Comparison of ENCODE assay signal across 8 mouse cellular contexts in the genomic region with DNA sequence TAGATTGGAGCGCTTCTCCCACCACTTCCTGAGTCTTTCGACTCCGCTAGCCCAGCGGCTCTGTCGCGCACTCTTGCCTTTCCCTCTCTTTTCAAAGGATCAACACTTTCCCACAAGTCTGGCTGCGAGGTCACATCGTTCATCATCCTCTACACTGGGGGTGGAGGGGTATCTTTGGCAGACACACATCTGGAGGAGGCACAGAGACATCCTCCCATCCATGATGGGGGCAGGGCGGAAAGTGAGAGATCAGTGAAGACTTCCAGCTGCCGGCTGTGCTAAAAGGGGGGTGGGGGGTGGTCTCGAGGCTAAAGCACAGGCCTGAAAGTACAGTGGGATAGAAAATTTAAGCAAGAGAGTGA. TPM values are rescaled to one million over a fixed set of nuclear protein-coding genes. Genes with fewer than 3 reads are reported as not detected.
DNase-seq lines count a peak whose midpoint lies in the region; ATAC-seq and TF ChIP-seq lines count a peak whose summit lies in the region.

No protein-coding gene starts in this region.

- peak overlapping the region; percentile 91 for H3K27ac ChIP-seq in embryonic facial prominence, embryonic 14.5 days (replicated peaks; ENCODE audit: low read depth, low read length)
- peak overlapping the region; percentile 79 for H3K27ac ChIP-seq in lung, postnatal 0 days (ENCODE audit: low read length)
- H3K27ac ChIP-seq in stomach, embryonic 15.5 days = peak overlapping the region; percentile 95

- WGBS in embryonic facial prominence, embryonic 14.5 days = under 1% methylated on average over 11 of the region's 11 CpGs
- 0% methylated on average over 11 of the region's 11 CpGs for WGBS in lung, postnatal 0 days
- 0% methylated on average over 11 of the region's 11 CpGs for WGBS in stomach, embryonic 15.5 days

- H3K27me3 ChIP-seq in embryonic facial prominence, embryonic 14.5 days (replicated peaks; ENCODE audit: control insufficient read depth, insufficient read depth, low read length) = no peaks in the 10 kb centered on the region
- H3K27me3 ChIP-seq in lung, postnatal 0 days (replicated peaks; ENCODE audit: insufficient read depth, low read length) = no peaks in the 10 kb centered on the region
- H3K27me3 ChIP-seq in stomach, embryonic 15.5 days (replicated peaks) = no peaks in the 10 kb centered on the region

- peaks cover 32% of the 10 kb centered on the region for H3K4me1 ChIP-seq in embryonic facial prominence, embryonic 14.5 days (ENCODE audit: control insufficient read depth, insufficient read depth, low read length)
- peaks cover 16% of the 10 kb centered on the region for H3K4me1 ChIP-seq in lung, postnatal 0 days (ENCODE audit: insufficient read depth, low read depth, low read length)
- H3K4me1 ChIP-seq in stomach, embryonic 15.5 days = peaks cover 26% of the 10 kb centered on the region

- peak overlapping the region; percentile 65 for H3K9ac ChIP-seq in embryonic facial prominence, embryonic 14.5 days (ENCODE audit: low read depth, low read length)
- H3K9ac ChIP-seq in lung, postnatal 0 days (replicated peaks; ENCODE audit: low read depth) = peak overlapping the region; percentile 36
- H3K9ac ChIP-seq in stomach, embryonic 15.5 days = peak overlapping the region; percentile 14; the same call in 1 of the 2 replicates

- 0 out of 2 replicates have a peak, but pooled peaks have one; percentile 9 for TF ChIP-seq EP300 in lung, postnatal 0 days (IDR thresholded peaks at IDR 0.05)

- peaks cover 9% of the 10 kb centered on the region for H3K36me3 ChIP-seq in embryonic facial prominence, embryonic 14.5 days (ENCODE audit: control insufficient read depth, insufficient read depth, low read length)
- no peaks in the 10 kb centered on the region for H3K36me3 ChIP-seq in lung, postnatal 0 days (ENCODE audit: insufficient read depth, low read length)
- H3K36me3 ChIP-seq in stomach, embryonic 15.5 days = peaks cover 7% of the 10 kb centered on the region; the same call in 1 of the 2 replicates

- H3K9me3 ChIP-seq in embryonic facial prominence, embryonic 14.5 days (ENCODE audit: control insufficient read depth, low read length) = no peaks in the 10 kb centered on the region
- no peaks in the 10 kb centered on the region for H3K9me3 ChIP-seq in lung, postnatal 0 days (ENCODE audit: low read length)
- H3K9me3 ChIP-seq in stomach, embryonic 15.5 days = no peaks in the 10 kb centered on the region

- ATAC-seq in embryonic facial prominence, embryonic 14.5 days (ENCODE audit: low read depth) = peak; percentile 3; the same call in 1 of the 2 replicates
- peak; percentile 17 for ATAC-seq in inflammation-experienced regulatory T-cells, adult 6 months
- ATAC-seq in lung, postnatal 0 days = peak; percentile 6
- ATAC-seq in stomach, embryonic 15.5 days (ENCODE audit: insufficient read depth, low FRiP score, low read depth) = peak; percentile 15; the same call in 1 of the 2 replicates

- TF ChIP-seq CTCF in lung, postnatal 0 days (IDR thresholded peaks at IDR 0.05) = no peak

- DNase-seq in adrenal gland, postnatal 25 days = peak; percentile 27
- no peak for DNase-seq in adrenal gland, adult 2 months
- DNase-seq in CD4-positive, CD25-positive, alpha-beta regulatory T cell, adult 2 months (ENCODE audit: low read depth, low spot score) = peak; percentile 63
- DNase-seq in embryonic facial prominence, embryonic 14.5 days (ENCODE audit: low spot score) = peak; percentile 70
- DNase-seq in lung, postnatal 0 days (ENCODE audit: low spot score) = no peak
- DNase-seq in right cerebral cortex, postnatal 25 days = no peak

- H3K4me3 ChIP-seq in embryonic facial prominence, embryonic 14.5 days (ENCODE audit: low read depth, low read length) = peak overlapping the region; percentile 91
- H3K4me3 ChIP-seq in lung, postnatal 0 days (ENCODE audit: low read depth, low read length) = peak overlapping the region; percentile 95
- H3K4me3 ChIP-seq in stomach, embryonic 15.5 days (replicated peaks) = peak overlapping the region; percentile 96

- peak overlapping the region; percentile 75 for H3K4me2 ChIP-seq in embryonic facial prominence, embryonic 14.5 days (ENCODE audit: low read depth, low read length)
- H3K4me2 ChIP-seq in lung, postnatal 0 days (replicated peaks; ENCODE audit: low read depth, low read length) = peak overlapping the region; percentile 94
- H3K4me2 ChIP-seq in stomach, embryonic 15.5 days = peak overlapping the region; percentile 70

RNA-seq across cellular contexts. Expression of a gene that starts 0.6 kb away (rescaled TPM):
- total RNA-seq in adrenal gland, postnatal 25 days (2021) = 37.1 and 47.1 TPM in 2 replicates
- 10 to 100 TPM; 35.6 to 45.2 TPM for total RNA-seq in adrenal gland, adult 2 months (2021)
- polyA plus RNA-seq in adrenal gland, adult 2 months (2012; rRNA removed) = 178 and 199 TPM in 2 replicates
- polyA plus RNA-seq in embryonic facial prominence, embryonic 14.5 days (2014; fragmentation: Nextera tagmentation; extraction: Ambion mirVana) = 10.5 and 14.0 TPM in 2 replicates
- polyA plus RNA-seq in inflammation-experienced regulatory T-cells, adult 6 months (2017; shearing (Covaris generic)) = 10 to 100 TPM in 1 of 3 experiments, 1 to 10 TPM in 2; 4.8 to 15.7 (median 7.7) TPM
- 5.1 and 5.6 TPM in 2 replicates for polyA plus RNA-seq in lung, postnatal 0 days (2015; fragmentation: Nextera tagmentation; extraction: Ambion mirVana)
- polyA plus RNA-seq in stomach, embryonic 15.5 days (2015; fragmentation: Nextera tagmentation; extraction: Ambion mirVana) = 8.7 and 9.4 TPM in 2 replicates

RNA-seq across cellular contexts. Expression of a gene that starts 10.4 kb away (rescaled TPM):
- total RNA-seq in adrenal gland, postnatal 25 days (2021) = 21.1 and 32.5 TPM in 2 replicates
- total RNA-seq in adrenal gland, adult 2 months (2021) = 10 to 100 TPM; 20.0 to 23.1 TPM
- polyA plus RNA-seq in adrenal gland, adult 2 months (2012; rRNA removed) = 42.3 and 48.0 TPM in 2 replicates
- polyA plus RNA-seq in embryonic facial prominence, embryonic 14.5 days (2014; fragmentation: Nextera tagmentation; extraction: Ambion mirVana) = 5.5 and 6.0 TPM in 2 replicates
- polyA plus RNA-seq in inflammation-experienced regulatory T-cells, adult 6 months (2017; shearing (Covaris generic)) = 1 to 10 TPM in 2 of 3 experiments, under 1 TPM in 1; 0.78 to 7.5 (median 3.1) TPM
- polyA plus RNA-seq in lung, postnatal 0 days (2015; fragmentation: Nextera tagmentation; extraction: Ambion mirVana) = 3.5 and 3.8 TPM in 2 replicates
- polyA plus RNA-seq in stomach, embryonic 15.5 days (2015; fragmentation: Nextera tagmentation; extraction: Ambion mirVana) = 3.2 and 4.6 TPM in 2 replicates

Comparison
In these comparisons a context has a peak if more than half of its experiments do, and no peak if none do; other contexts are left out.
1. DNase-seq: peak in adrenal gland, postnatal 25 days (single experiment), CD4-positive, CD25-positive, alpha-beta regulatory T cell, adult 2 months (single experiment) and embryonic facial prominence, embryonic 14.5 days (single experiment); none in adrenal gland, adult 2 months (single experiment), lung, postnatal 0 days (single experiment) and right cerebral cortex, postnatal 25 days (single experiment).
2. H3K9ac ChIP-seq: peak in every context shown above with its lines; median percentile 65 in embryonic facial prominence, embryonic 14.5 days; 36 in lung, postnatal 0 days; 14 in stomach, embryonic 15.5 days.
3. RNA of a gene that starts 0.6 kb away (polyA plus RNA-seq): 178 to 199 TPM in adrenal gland, adult 2 months; 10.5 to 14.0 TPM in embryonic facial prominence, embryonic 14.5 days, 8.7 to 9.4 TPM in stomach, embryonic 15.5 days, 4.8 to 15.7 TPM in inflammation-experienced regulatory T-cells, adult 6 months and 5.1 to 5.6 TPM in lung, postnatal 0 days; every median in the first group is over 10 times any median in the second.
4. Peak in every context shown above with its lines, with median percentiles within 50 percentile points of each other: ATAC-seq, H3K27ac ChIP-seq, H3K4me2 ChIP-seq and H3K4me3 ChIP-seq.